Mouse (Mus musculus) olfactory bulb, adult 2 months (tissue): ENCODE data around the gene Ptprg. TPM values are rescaled to one million over a fixed set of nuclear protein-coding genes. Genes with fewer than 3 reads are reported as not detected.

Experiments
- H3K27ac ChIP-seq: fragments of 200-500 bp; 2 replicates; pipeline ENCODE4 v1.5.1; 2012; ENCODE audit warnings: low read depth, low read length; ENCODE audit not compliant: insufficient read depth
- H3K4me1 ChIP-seq: fragments of 200-500 bp; 2 replicates; pipeline ENCODE4 v1.6.1; 2012; ENCODE audit warnings: low read length; ENCODE audit not compliant: control insufficient read depth, insufficient read depth
- H3K4me3 ChIP-seq: fragments of 200-500 bp; 2 replicates; pipeline ENCODE4 v1.5.1; 2012; ENCODE audit warnings: mild to moderate bottlenecking, low read depth, low read length, moderate library complexity; ENCODE audit not compliant: insufficient read depth
- CTCF ChIP-seq: fragments of 200-500 bp; IDR thresholded peaks from 2 replicates; pipeline ENCODE4 v1.5.1; 2012; ENCODE audit warnings: low read depth, mild to moderate bottlenecking, low read length, moderate library complexity; ENCODE audit not compliant: insufficient read depth
- POLR2A ChIP-seq: fragments of 200-500 bp; IDR thresholded peaks from 2 replicates; pipeline ENCODE4 v1.6.1; 2012; ENCODE audit warnings: mild to moderate bottlenecking, low read depth, low read length, moderate library complexity; ENCODE audit not compliant: insufficient read depth
- WGBS: fragments of 180-500 bp; shearing (Covaris S2); methylation state at CpG from one replicate; pipeline ENCODE4 v1.1.7; 2018; 5-methylcytosine and 5-hydroxymethylcytosine counted together
- polyA plus RNA-seq: library from polyadenylated mRNA; stranded (reverse); fragments of >200 nt; gene quantifications from 2 replicates; pipeline ENCODE4 v1.2.4, GENCODE M21; 2012; ENCODE audit warnings: low replicate concordance; ENCODE audit not compliant: missing spikeins, insufficient read depth, insufficient read length

Gene Ptprg
- polyA plus RNA-seq, 1 experiment, result not detected

DNA sequence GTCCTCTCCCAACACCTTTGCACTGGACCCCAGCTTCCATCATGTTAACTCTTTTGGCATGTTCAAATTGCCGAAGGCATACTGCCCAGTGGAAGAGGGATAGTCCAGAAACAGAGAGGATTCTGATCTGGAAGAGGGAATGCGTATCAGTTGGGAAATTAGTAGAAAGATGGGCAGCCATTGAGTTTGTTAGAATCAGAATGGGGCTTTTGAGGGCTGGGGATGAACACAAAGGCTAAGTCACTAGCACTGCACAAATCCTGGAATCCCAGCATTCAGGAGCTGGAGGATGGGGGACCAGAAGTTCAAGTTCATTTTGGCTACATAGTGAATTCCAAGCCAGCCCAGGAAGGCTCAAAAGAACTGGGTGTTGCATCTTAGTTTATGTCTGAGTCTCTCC lies 146.3 kb downstream of the Ptprg start:
- 86% methylated on average over 2 of the region's 2 CpGs for WGBS

GRCm38 (mm10) chr14:11701516-11702249 lies 148.4 kb downstream of the Ptprg start:
- no peak for TF ChIP-seq POLR2A
- no peak for TF ChIP-seq CTCF
- 87% methylated on average over 9 of the region's 9 CpGs for WGBS
- Histone ChIP-seq H3K4me1 (0 out of 2 replicates have a peak, but pooled peaks cover 3% of the 10 kb centered on the region), H3K4me3 (no peak overlapping the region), H3K27ac (no peak overlapping the region)

More for the DNA sequence above, 146.3 kb downstream of the Ptprg start:
- TF ChIP-seq CTCF, result no peak
- no peak for TF ChIP-seq POLR2A
- Histone ChIP-seq H3K4me1 (no peaks in the 10 kb centered on the region), H3K4me3 (no peak overlapping the region), H3K27ac (no peak overlapping the region)

DNA sequence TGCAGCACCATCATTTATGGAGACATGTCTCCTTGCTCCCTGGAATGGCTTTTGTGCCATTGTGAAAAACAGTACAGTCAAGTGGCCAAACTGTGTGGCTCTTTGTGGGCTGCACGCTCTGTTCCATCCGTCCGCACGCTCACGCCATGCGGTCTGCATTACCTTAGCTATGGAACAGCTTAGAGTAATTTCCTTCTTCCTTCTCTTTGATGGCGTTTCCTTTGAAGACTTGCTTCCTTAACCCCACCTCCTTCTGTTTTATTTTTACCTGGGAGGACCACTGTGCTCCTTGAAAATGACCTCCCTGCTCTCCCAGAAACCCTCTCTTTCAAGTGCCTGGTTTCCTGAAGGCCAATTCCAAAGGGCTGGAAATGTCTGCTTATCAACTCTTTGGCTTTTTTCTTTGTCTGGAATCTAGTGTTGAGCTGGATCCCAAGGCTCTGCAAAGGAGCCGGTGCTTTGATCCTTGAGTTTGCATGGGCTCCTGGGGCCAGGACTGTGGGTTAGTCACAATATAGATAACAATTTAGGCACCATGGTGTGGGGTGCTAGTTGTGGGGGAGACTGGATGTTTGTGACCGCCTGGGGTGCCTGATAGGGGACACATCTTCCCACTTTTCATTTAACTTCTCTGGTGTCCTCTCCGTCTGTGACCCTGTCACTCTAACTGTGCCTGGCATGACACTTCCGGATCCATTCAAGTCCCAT lies 149.6 kb downstream of the Ptprg start:
- Histone ChIP-seq H3K4me3 (no peak overlapping the region), H3K4me1 (0 out of 2 replicates have a peak, but pooled peaks cover 3% of the 10 kb centered on the region), H3K27ac (no peak overlapping the region)
- 92% methylated on average over 11 of the region's 11 CpGs for WGBS
- TF ChIP-seq POLR2A (no peak), CTCF (no peak)

GRCm38 (mm10) chr14:11704871-11705270 lies 151.5 kb downstream of the Ptprg start:
- WGBS, result 83% methylated on average over 2 of the region's 2 CpGs
- TF ChIP-seq POLR2A (no peak), CTCF (no peak)
- H3K4me1 ChIP-seq, result peaks cover 6% of the 10 kb centered on the region; the same call in 1 of the 2 replicates
- no peak overlapping the region for H3K4me3 ChIP-seq
- no peak overlapping the region for H3K27ac ChIP-seq

DNA sequence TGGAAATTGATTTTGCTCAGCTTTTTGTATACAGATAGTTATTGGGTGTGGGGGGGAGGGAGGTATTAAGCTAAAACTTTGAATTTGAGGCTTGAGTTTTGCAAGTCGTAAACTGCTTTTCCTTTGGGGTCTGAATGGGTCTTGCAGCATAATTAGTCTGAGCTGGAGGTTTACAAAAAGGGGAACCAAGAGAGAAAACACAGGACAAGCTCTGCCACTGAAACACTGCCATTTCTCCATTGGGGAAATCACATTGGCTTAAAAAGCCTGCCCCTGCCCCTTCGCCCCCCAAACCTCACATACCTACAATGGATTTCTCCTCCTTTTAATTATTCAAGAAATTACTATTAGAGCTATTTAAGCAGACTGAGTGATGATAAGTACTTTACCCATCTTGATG lies 156.0 kb downstream of the Ptprg start:
- TF ChIP-seq CTCF (no peak), POLR2A (no peak)
- 69% methylated on average over 2 of the region's 2 CpGs for WGBS
- Histone ChIP-seq H3K27ac (no peak overlapping the region), H3K4me3 (no peak overlapping the region), H3K4me1 (peaks cover 6% of the 10 kb centered on the region; the same call in 1 of the 2 replicates)

GRCm38 (mm10) chr14:11709798-11710197 lies 156.5 kb downstream of the Ptprg start:
- whole genome bisulfite sequencing, result 10% methylated on average over 8 of the region's 8 CpGs
- no peak overlapping the region for H3K27ac ChIP-seq
- no peak overlapping the region for H3K4me3 ChIP-seq
- peaks cover 5% of the 10 kb centered on the region; the same call in 1 of the 2 replicates for H3K4me1 ChIP-seq
- TF ChIP-seq CTCF, result no peak

GRCm38 (mm10) chr14:11710410-11711122 lies 157.2 kb downstream of the Ptprg start:
- no peak for TF ChIP-seq POLR2A
- TF ChIP-seq CTCF, result no peak
- Histone ChIP-seq H3K4me1 (peaks cover 4% of the 10 kb centered on the region; the same call in 1 of the 2 replicates), H3K4me3 (no peak overlapping the region), H3K27ac (no peak overlapping the region)
- WGBS, result 94% methylated on average over 9 of the region's 9 CpGs

DNA sequence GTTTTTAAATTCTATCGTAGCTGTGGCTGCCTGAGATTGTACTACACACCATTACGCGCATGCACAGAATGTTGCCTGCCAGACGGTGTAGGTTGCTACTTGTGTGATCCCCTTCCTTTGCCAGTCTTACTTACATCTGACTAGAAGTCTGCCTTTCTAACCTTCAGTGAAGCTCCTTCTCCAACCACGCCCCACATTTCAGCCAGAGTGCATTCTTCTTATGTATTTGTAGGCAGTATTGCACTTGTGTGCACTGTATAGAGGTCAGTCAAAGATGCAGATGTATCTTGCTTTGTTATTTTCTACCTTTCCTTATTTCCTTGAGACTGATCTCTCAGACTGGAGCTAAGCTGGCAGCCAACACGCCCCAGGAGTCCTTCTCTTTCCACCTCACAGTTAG lies 158.8 kb downstream of the Ptprg start:
- TF ChIP-seq POLR2A (no peak), CTCF (no peak)
- Histone ChIP-seq H3K27ac (no peak overlapping the region), H3K4me3 (no peak overlapping the region), H3K4me1 (peaks cover 4% of the 10 kb centered on the region; the same call in 1 of the 2 replicates)
- WGBS, result 97% methylated on average over 6 of the region's 6 CpGs

DNA sequence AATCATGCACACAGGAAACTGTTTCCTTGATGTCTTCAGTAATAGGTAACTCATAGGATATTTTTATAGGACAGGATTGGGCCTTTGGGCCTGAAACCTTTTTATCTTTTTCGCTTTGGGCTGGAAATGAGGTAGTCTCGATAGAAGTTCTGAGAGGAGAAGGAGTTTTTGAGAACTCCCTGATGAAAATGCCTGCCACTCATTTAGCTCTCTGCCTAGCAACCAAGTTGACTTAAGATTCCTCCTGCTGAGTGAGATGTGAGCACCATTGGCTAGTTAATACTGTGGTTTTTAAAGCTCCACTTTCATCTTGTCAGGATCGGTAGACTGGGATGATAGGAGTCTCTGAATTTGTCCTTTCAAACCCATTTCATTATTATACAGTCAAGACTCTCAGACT lies 162.9 kb downstream of the Ptprg start:
- 79% methylated on average over 3 of the region's 3 CpGs for WGBS
- H3K4me1 ChIP-seq, result no peaks in the 10 kb centered on the region
- H3K27ac ChIP-seq, result no peak overlapping the region
- TF ChIP-seq CTCF (no peak), POLR2A (no peak)
- no peak overlapping the region for H3K4me3 ChIP-seq
